Mouse (Mus musculus): ENCODE data around the gene Gpr157. TPM values are rescaled to one million over a fixed set of nuclear protein-coding genes. Genes with fewer than 3 reads are reported as not detected.

The Gpr157 gene
- total and polyA plus RNA-seq, 3 experiments, result 0.19 to 0.88 TPM; not detected in 1

DNA sequence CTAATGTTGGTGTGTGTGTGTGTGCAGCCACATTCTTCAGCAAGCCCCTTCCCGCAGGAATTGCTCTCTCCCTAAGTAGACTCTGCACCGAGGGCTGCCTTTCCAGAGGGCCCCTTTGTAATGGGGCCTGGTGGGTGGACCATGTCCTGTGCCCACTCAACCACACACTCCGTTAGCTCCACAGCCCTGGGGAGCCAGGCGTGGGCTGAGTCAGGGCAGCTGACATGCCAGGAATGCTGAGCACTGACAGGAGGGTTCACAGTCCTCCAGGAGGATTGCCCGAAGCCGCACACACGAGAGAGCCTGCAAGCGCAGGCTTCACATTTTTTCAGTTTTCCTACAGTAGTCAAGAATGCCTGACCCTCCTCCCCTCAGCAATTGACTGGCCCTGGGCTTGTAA lies 17.0 kb upstream of the Gpr157 start:
- no peak overlapping the region for H3K9ac ChIP-seq (ENCODE audit: control insufficient read depth, low read depth, low read length, poor library complexity, severe bottlenecking)
- H3K4me1 ChIP-seq (ENCODE audit: control insufficient read depth in 1 of 2, insufficient read depth in 2 of 2, low read length in 2 of 2), result peaks cover 0 to 8% of the 10 kb centered on the region in 2 experiments; a peak in 1 of 4 replicates
- H3K27me3 ChIP-seq (ENCODE audit: control insufficient read depth in 1 of 2, insufficient read depth in 2 of 2, low read length in 2 of 2), result peaks cover 0 to 7% of the 10 kb centered on the region in 2 experiments; a peak in 2 of 4 replicates
- H3K9me3 ChIP-seq (replicated peaks; ENCODE audit: insufficient read depth, low read length), result no peaks in the 10 kb centered on the region
- H3K79me2 ChIP-seq (ENCODE audit: control insufficient read depth, insufficient read depth, low read length, poor library complexity), result no peaks in the 10 kb centered on the region
- H3K27ac ChIP-seq (ENCODE audit: control insufficient read depth, low read depth, low read length), result no peak overlapping the region
- no peak for TF ChIP-seq ZMIZ1 (IDR thresholded peaks at IDR 0.05; ENCODE audit: low read depth, low read length)
- TF ChIP-seq NRF1 (IDR thresholded peaks at IDR 0.05; ENCODE audit: insufficient read depth, low read depth, low read length, poor library complexity, severe bottlenecking), result no peak
- TF ChIP-seq HCFC1 (IDR thresholded peaks at IDR 0.05; ENCODE audit: low read depth, low read length), result no peak
- TF ChIP-seq SMC3 (IDR thresholded peaks at IDR 0.05; ENCODE audit: low read depth, low read length), result no peak
- TF ChIP-seq GATA1 (IDR thresholded peaks at IDR 0.05; ENCODE audit: low read depth, low read length), result no peak
- TF ChIP-seq UBTF (IDR thresholded peaks at IDR 0.05; ENCODE audit: borderline replicate concordance, insufficient read depth, low read depth, low read length), result no peak
- TF ChIP-seq MAFK (IDR thresholded peaks at IDR 0.05; ENCODE audit: borderline replicate concordance, low read depth, low read length), result no peak
- TF ChIP-seq MYC (IDR thresholded peaks at IDR 0.05; ENCODE audit: low read depth, low read length), result no peak
- no peak for TF ChIP-seq E2F4 (IDR thresholded peaks at IDR 0.05; ENCODE audit: borderline replicate concordance, low read depth, low read length)
- no peak for TF ChIP-seq ZNF384 (IDR thresholded peaks at IDR 0.05; ENCODE audit: low read depth, low read length)
- TF ChIP-seq RCOR1 (IDR thresholded peaks at IDR 0.05; ENCODE audit: low read depth, low read length), result no peak
- H3K36me3 ChIP-seq (ENCODE audit: control insufficient read depth in 1 of 2, insufficient read depth in 2 of 2, low read length in 2 of 2), result 0 out of 4 replicates have a peak, but pooled peaks cover 0 to 2% of the 10 kb centered on the region in 2 experiments
- DNase-seq (ENCODE audit: low read depth, low spot score), result no peak
- no peak overlapping the region for H3K4me3 ChIP-seq (ENCODE audit: control insufficient read depth in 1 of 2, insufficient read depth in 1 of 2, low read depth in 2 of 2, low read length in 2 of 2)

DNA sequence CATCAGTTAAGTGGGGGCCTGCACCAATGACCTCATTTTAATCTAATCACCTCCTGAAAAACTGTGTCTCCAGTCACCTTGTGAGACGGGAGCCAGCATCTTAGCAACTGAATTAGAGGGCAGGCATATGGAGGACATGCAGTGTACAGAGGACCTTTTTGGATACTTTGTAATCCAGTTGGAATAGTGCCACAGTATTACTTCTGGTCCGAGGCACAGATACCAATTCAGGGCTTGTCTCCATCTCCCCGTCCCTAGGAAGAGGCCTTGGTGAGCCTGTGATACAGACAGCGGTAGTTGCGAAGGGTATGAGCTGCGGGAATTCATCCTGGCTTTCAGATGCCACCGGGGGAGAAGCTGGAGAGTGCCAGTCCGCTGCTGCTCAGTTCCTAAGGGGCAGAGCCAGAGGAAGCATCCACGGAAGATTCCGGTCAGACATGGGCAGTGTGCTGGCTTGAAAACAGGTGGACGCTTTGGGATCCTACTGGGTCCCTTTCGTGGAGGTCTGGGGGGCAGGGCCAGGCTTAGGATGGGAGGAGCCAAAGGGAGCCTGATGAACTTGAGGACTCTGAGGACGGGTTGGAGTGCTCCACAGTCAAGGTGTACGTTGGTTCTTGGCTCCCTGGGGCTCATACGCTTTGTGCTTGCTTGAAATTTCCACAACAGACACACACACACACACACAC lies 14.6 kb upstream of the Gpr157 start:
- H3K9ac ChIP-seq (ENCODE audit: control insufficient read depth, low read depth, low read length, poor library complexity, severe bottlenecking), result no peak overlapping the region
- H3K36me3 ChIP-seq (ENCODE audit: control insufficient read depth in 1 of 2, insufficient read depth in 2 of 2, low read length in 2 of 2), result no peaks in the 10 kb centered on the region
- H3K27ac ChIP-seq (ENCODE audit: control insufficient read depth, low read depth, low read length), result no peak overlapping the region
- H3K79me2 ChIP-seq (ENCODE audit: control insufficient read depth, insufficient read depth, low read length, poor library complexity), result no peaks in the 10 kb centered on the region
- DNase-seq (ENCODE audit: low read depth, low spot score), result no peak
- no peaks in the 10 kb centered on the region for H3K9me3 ChIP-seq (replicated peaks; ENCODE audit: insufficient read depth, low read length)
- H3K4me1 ChIP-seq (ENCODE audit: control insufficient read depth in 1 of 2, insufficient read depth in 2 of 2, low read length in 2 of 2), result no peaks in the 10 kb centered on the region
- no peak for TF ChIP-seq ZMIZ1 (IDR thresholded peaks at IDR 0.05; ENCODE audit: low read depth, low read length)
- no peak for TF ChIP-seq ZNF384 (IDR thresholded peaks at IDR 0.05; ENCODE audit: low read depth, low read length)
- no peak for TF ChIP-seq TAL1 (IDR thresholded peaks at IDR 0.05; ENCODE audit: low read length)
- TF ChIP-seq RCOR1 (IDR thresholded peaks at IDR 0.05; ENCODE audit: low read depth, low read length), result no peak
- TF ChIP-seq POLR2AphosphoS2 (IDR thresholded peaks at IDR 0.05; ENCODE audit: low read length), result no peak
- TF ChIP-seq BHLHE40 (IDR thresholded peaks at IDR 0.05; ENCODE audit: borderline replicate concordance, low read depth, low read length), result no peak
- no peak for TF ChIP-seq ZKSCAN1 (IDR thresholded peaks at IDR 0.05; ENCODE audit: low read depth, low read length)
- TF ChIP-seq MAFK (IDR thresholded peaks at IDR 0.05; ENCODE audit: borderline replicate concordance, low read depth, low read length), result no peak
- no peak for TF ChIP-seq NRF1 (IDR thresholded peaks at IDR 0.05; ENCODE audit: insufficient read depth, low read depth, low read length, poor library complexity, severe bottlenecking)
- no peak for TF ChIP-seq MYB (IDR thresholded peaks at IDR 0.05; ENCODE audit: low read depth, low read length)
- TF ChIP-seq POLR2A (IDR thresholded peaks at IDR 0.05; ENCODE audit: control insufficient read depth in 1 of 2, insufficient read depth in 1 of 2, low read depth in 1 of 2, low read length in 2 of 2, poor library complexity in 1 of 2), result no peak
- no peak for TF ChIP-seq SIN3A (IDR thresholded peaks at IDR 0.05; ENCODE audit: low read length)
- peaks cover 0 to 7% of the 10 kb centered on the region in 2 experiments; a peak in 2 of 4 replicates for H3K27me3 ChIP-seq (ENCODE audit: control insufficient read depth in 1 of 2, insufficient read depth in 2 of 2, low read length in 2 of 2)
- H3K4me3 ChIP-seq (ENCODE audit: control insufficient read depth in 1 of 2, insufficient read depth in 1 of 2, low read depth in 2 of 2, low read length in 2 of 2), result no peak overlapping the region

Measured in MEL (cell line).